Mouse (Mus musculus) intestine, embryonic 14.5 days (tissue): Measurements from ENCODE around the gene Fam222b. TPM values are rescaled to one million over a fixed set of nuclear protein-coding genes. Genes with fewer than 3 reads are reported as not detected.
A peak's percentile ranks its signal among the peaks of the same experiment; 100 is the strongest.

ENCODE experiments used
- ATAC-seq: fragments of 200-750 bp; cut with Nextera tagmentation; replicated peaks from 2 replicates; pipeline ENCODE4 v1.8.0; 2017; ENCODE audit warnings: low read depth, moderate number of reproducible peaks, moderate TSS enrichment, moderate library complexity; ENCODE audit not compliant: low FRiP score, low TSS enrichment
- DNase-seq: peaks from one replicate; pipeline ENCODE4 v3.0.0-alpha.2; 2018; ENCODE audit warnings: low spot score
- H3K27ac ChIP-seq: fragments of 300-500 bp; sonication (generic); 2 replicates; pipeline ENCODE4 v1.5.1; 2014; ENCODE audit warnings: low read depth, mild to moderate bottlenecking, control low read depth
- H3K27me3 ChIP-seq: fragments of 300-500 bp; sonication (generic); replicated peaks from 2 replicates; pipeline ENCODE4 v1.6.1; 2014; ENCODE audit warnings: low read length, control low read depth; ENCODE audit not compliant: control insufficient read depth, insufficient read depth
- H3K36me3 ChIP-seq: fragments of 300-500 bp; sonication (generic); 2 replicates; pipeline ENCODE4 v1.6.1; 2014; ENCODE audit warnings: low read length, control low read depth; ENCODE audit not compliant: control insufficient read depth, insufficient read depth
- H3K4me1 ChIP-seq: fragments of 300-500 bp; sonication (generic); replicated peaks from 2 replicates; pipeline ENCODE4 v1.6.1; 2014; ENCODE audit warnings: low read length, control low read depth, mixed read lengths; ENCODE audit not compliant: control insufficient read depth, insufficient read depth
- H3K4me2 ChIP-seq: fragments of 300-500 bp; sonication (generic); 2 replicates; pipeline ENCODE4 v1.6.1; 2014; ENCODE audit warnings: low read length
- H3K4me3 ChIP-seq: fragments of 300-500 bp; sonication (generic); 2 replicates; pipeline ENCODE4 v1.5.1; 2014; ENCODE audit warnings: low read depth, low read length, control low read depth, mixed read lengths
- H3K9ac ChIP-seq: fragments of 300-500 bp; sonication (generic); 2 replicates; pipeline ENCODE4 v1.6.1; 2014; ENCODE audit warnings: mild to moderate bottlenecking, low read length
- H3K9me3 ChIP-seq: fragments of 300-500 bp; sonication (generic); 2 replicates; pipeline ENCODE4 v1.6.1; 2016; ENCODE audit warnings: low read length, control low read depth; ENCODE audit not compliant: control insufficient read depth
- WGBS: fragments of 180-500 bp; shearing (Covaris S2); extraction: QIAGEN DNeasy Blood & Tissue Kit; methylation state at CpG from one replicate; pipeline ENCODE4 v1.1.7; 2014; 5-methylcytosine and 5-hydroxymethylcytosine counted together
- polyA plus RNA-seq: library from polyadenylated mRNA; unstranded; fragments of >200 nt; fragmentation: Nextera tagmentation; extraction: Ambion mirVana; gene quantifications from 2 replicates; pipeline ENCODE4 v1.2.1, GENCODE M21; 2014

Gene Fam222b
- polyA plus RNA-seq, 1 experiment from 2014 or later, result 13.4 TPM

GRCm38 (mm10) chr11:78166161-78166560, 71.7 kb downstream of the Fam222b start:
- Histone ChIP-seq H3K9me3 (no peaks in the 10 kb centered on the region), H3K27me3 (no peaks in the 10 kb centered on the region), H3K4me2 (peak overlapping the region; percentile 82), H3K4me3 (peak overlapping the region; percentile 100), H3K27ac (peak overlapping the region; percentile 98), H3K9ac (peak overlapping the region; percentile 99; the same call in 1 of the 2 replicates), H3K36me3 (peaks cover 19% of the 10 kb centered on the region), H3K4me1 (peaks cover 29% of the 10 kb centered on the region)
- 43% methylated on average over 4 of the region's 4 CpGs for WGBS
- DNase-seq (no peak), ATAC-seq (no peak)

- peaks cover 29% of the 10 kb centered on the region for H3K4me1 ChIP-seq
- no peak for ATAC-seq
- no peak for DNase-seq
- no peak overlapping the region for H3K4me3 ChIP-seq
- no peak overlapping the region; the same call in 1 of the 2 replicates for H3K4me2 ChIP-seq
- no peak overlapping the region for H3K9ac ChIP-seq
- H3K27me3 ChIP-seq, result no peaks in the 10 kb centered on the region
- WGBS, result 62% methylated on average over 6 of the region's 6 CpGs
- H3K27ac ChIP-seq, result no peak overlapping the region
- H3K36me3 ChIP-seq, result peaks cover 14% of the 10 kb centered on the region
- no peaks in the 10 kb centered on the region for H3K9me3 ChIP-seq
Measured at GRCm38 (mm10) chr11:78166640-78167039, 72.2 kb downstream of the Fam222b start.

- Histone ChIP-seq H3K4me1 (peaks cover 23% of the 10 kb centered on the region), H3K27me3 (no peaks in the 10 kb centered on the region), H3K9me3 (no peaks in the 10 kb centered on the region), H3K4me2 (no peak overlapping the region), H3K9ac (no peak overlapping the region), H3K4me3 (no peak overlapping the region), H3K36me3 (peaks cover 10% of the 10 kb centered on the region; the same call in 1 of the 2 replicates), H3K27ac (no peak overlapping the region)
- no peak for DNase-seq
- 86% methylated on average over 14 of the region's 14 CpGs for WGBS
- ATAC-seq, result no peak
Measured at GRCm38 (mm10) chr11:78167257-78167959, 72.9 kb downstream of the Fam222b start.

GRCm38 (mm10) chr11:78168541-78169468, 74.3 kb downstream of the Fam222b start:
- Histone ChIP-seq H3K27ac (peak overlapping the region; percentile 27; the same call in 1 of the 2 replicates), H3K4me2 (peak overlapping the region; percentile 13; the same call in 1 of the 2 replicates), H3K9ac (no peak overlapping the region), H3K4me3 (no peak overlapping the region), H3K27me3 (no peaks in the 10 kb centered on the region), H3K9me3 (no peaks in the 10 kb centered on the region), H3K4me1 (peaks cover 11% of the 10 kb centered on the region), H3K36me3 (0 out of 2 replicates have a peak, but pooled peaks cover 3% of the 10 kb centered on the region)
- DNase-seq (no peak), ATAC-seq (no peak)
- WGBS, result 45% methylated on average over 19 of the region's 19 CpGs

- Histone ChIP-seq H3K9me3 (no peaks in the 10 kb centered on the region), H3K9ac (no peak overlapping the region), H3K4me3 (no peak overlapping the region), H3K4me1 (peaks cover 14% of the 10 kb centered on the region), H3K27ac (no peak overlapping the region), H3K36me3 (0 out of 2 replicates have a peak, but pooled peaks cover 3% of the 10 kb centered on the region), H3K27me3 (no peaks in the 10 kb centered on the region), H3K4me2 (no peak overlapping the region)
- no peak for DNase-seq
- no peak for ATAC-seq
- 86% methylated on average over 15 of the region's 15 CpGs for WGBS
Measured at GRCm38 (mm10) chr11:78170306-78170705, 75.8 kb downstream of the Fam222b start.

GRCm38 (mm10) chr11:78171328-78171727, 76.9 kb downstream of the Fam222b start:
- DNase-seq (no peak), ATAC-seq (no peak)
- H3K36me3 ChIP-seq, result 0 out of 2 replicates have a peak, but pooled peaks cover 3% of the 10 kb centered on the region
- H3K4me1 ChIP-seq, result peaks cover 10% of the 10 kb centered on the region
- no peak overlapping the region for H3K4me3 ChIP-seq
- H3K9ac ChIP-seq, result no peak overlapping the region
- WGBS, result 82% methylated on average over 4 of the region's 4 CpGs
- no peak overlapping the region for H3K27ac ChIP-seq
- no peak overlapping the region for H3K4me2 ChIP-seq
- no peaks in the 10 kb centered on the region for H3K9me3 ChIP-seq
- H3K27me3 ChIP-seq, result no peaks in the 10 kb centered on the region

GRCm38 (mm10) chr11:78172034-78172747, 77.7 kb downstream of the Fam222b start:
- H3K4me2 ChIP-seq, result no peak overlapping the region
- ATAC-seq (no peak), DNase-seq (peak; percentile 51)
- H3K4me1 ChIP-seq, result peaks cover 9% of the 10 kb centered on the region
- no peak overlapping the region for H3K27ac ChIP-seq
- H3K9me3 ChIP-seq, result no peaks in the 10 kb centered on the region
- WGBS, result 83% methylated on average over 16 of the region's 16 CpGs
- no peak overlapping the region for H3K4me3 ChIP-seq
- 0 out of 2 replicates have a peak, but pooled peaks cover 3% of the 10 kb centered on the region for H3K36me3 ChIP-seq
- H3K9ac ChIP-seq, result no peak overlapping the region
- no peaks in the 10 kb centered on the region for H3K27me3 ChIP-seq

GRCm38 (mm10) chr11:78172748-78173383, 78.4 kb downstream of the Fam222b start:
- no peak for ATAC-seq
- DNase-seq, result no peak
- 81% methylated on average over 19 of the region's 19 CpGs for WGBS
- Histone ChIP-seq H3K9me3 (no peaks in the 10 kb centered on the region), H3K4me3 (no peak overlapping the region), H3K9ac (no peak overlapping the region), H3K4me2 (no peak overlapping the region), H3K4me1 (peaks cover 14% of the 10 kb centered on the region), H3K27me3 (no peaks in the 10 kb centered on the region), H3K27ac (no peak overlapping the region), H3K36me3 (0 out of 2 replicates have a peak, but pooled peaks cover 3% of the 10 kb centered on the region)
